Mouse (Mus musculus): ENCODE data around the gene Gm10188.

Gm10188 gene

DNA sequence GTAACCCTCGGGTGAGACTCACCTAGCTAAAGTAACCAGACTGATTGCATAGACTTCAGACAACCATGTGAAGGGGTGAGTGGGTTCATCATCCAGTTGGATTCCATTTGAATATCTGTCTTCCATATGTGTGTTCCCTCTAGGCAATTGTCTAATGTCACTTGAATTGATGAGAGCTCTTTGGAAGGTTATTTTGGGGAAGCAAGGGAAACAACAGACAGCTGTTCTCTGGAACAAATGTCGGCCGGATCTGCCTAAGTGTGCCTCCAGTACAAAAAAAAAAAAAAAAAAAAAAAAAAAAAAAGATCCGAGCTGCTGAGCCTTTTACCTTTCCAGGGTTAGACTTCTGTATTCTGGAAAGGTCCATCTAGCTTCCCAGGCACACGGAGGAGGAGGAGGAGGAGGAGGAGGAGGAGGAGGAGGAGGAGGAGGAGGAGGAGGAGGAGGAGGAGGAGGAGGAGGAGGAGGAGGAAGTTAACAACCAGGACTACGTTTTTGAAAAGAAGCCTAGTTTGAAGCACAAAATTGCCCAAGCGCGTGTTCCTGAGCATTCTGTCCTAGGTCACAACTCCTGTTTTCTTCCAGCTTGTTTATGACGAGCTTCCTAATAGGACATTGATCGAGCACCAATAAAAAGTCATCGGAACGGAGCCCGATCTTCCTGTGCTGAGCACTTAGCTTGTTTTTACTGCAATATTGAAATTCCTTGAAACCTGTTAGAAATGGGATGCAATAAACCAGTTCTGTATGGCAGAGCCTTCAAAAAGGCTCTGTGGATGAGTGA is 3.1 kb downstream of the Gm10188 start:
- no peak for DNase-seq (ENCODE audit: low spot score in 2 of 2)

- no peak for DNase-seq (ENCODE audit: low spot score in 2 of 2)
Measured at GRCm38 (mm10) chr1:132222166-132222565, 7.4 kb downstream of the Gm10188 start.

DNA sequence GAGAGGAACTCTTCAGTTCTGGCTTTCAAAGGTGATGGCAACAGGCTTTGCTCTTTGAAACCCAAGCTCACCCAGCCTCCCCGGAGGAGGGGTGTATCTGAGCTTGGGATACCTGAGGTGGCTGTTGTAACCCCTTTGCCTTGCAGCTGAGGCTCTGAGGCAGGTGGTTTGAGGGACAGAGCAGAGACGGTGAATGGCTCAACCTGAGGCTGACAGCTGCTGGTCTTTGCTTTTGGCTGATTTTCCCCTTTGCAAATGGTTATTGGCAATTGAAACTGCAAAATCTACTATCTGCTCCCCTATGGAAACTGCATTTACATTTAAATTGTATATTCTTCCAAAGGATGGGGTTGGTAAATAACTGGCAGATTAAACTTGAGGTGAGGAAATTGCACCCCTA is 7.9 kb downstream of the Gm10188 start:
- no peak for DNase-seq (ENCODE audit: low spot score in 2 of 2)

- no peak for DNase-seq (ENCODE audit: low spot score in 2 of 2)
Measured at GRCm38 (mm10) chr1:132216276-132216675, 13.3 kb downstream of the Gm10188 start.

DNA sequence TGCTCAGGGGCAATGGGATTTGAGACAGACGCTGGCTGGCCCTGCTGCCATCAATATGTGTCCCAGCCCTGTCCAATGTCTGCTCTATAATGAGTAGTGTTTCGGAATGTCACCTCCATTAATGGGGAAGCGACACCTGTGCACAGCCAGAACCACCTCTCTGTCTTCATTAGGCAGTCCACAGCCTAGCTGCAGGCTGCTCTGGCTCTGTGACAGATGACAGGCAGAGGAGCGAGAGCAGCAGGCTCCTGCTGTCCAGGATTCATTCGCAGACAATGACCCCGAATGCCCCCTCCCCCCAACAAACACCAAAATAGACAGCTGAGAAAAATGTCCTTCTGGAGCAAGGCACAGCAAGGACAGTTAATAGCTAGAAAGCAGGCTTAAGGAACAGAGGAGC is 16.5 kb downstream of the Gm10188 start:
- DNase-seq (ENCODE audit: low spot score in 2 of 2): no peak

GRCm38 (mm10) chr1:132212218-132212617 is 17.3 kb downstream of the Gm10188 start:
- peak; percentile 83 to 85 for DNase-seq (ENCODE audit: low spot score in 2 of 2)

DNA sequence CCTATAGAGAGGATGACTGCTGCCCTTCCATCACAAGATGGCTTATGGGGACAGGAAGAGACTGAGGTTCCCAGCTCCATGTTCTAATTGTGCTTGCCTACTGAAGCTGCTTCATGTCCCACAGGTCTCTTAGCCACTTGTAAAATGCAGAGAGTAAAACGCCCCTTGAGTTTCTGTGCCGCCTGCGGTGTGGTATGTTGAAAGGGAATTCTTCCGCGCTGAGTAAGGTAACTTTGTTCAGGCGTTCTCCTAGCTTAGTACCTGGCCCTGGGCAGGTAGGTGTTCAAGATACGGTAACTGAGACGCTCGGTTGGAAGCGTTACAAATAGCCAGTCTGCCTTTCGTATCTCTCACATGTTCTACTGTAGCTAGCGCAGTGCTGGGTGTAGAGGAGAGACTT is 17.9 kb downstream of the Gm10188 start:
- no peak for DNase-seq (ENCODE audit: low spot score in 2 of 2)

DNA sequence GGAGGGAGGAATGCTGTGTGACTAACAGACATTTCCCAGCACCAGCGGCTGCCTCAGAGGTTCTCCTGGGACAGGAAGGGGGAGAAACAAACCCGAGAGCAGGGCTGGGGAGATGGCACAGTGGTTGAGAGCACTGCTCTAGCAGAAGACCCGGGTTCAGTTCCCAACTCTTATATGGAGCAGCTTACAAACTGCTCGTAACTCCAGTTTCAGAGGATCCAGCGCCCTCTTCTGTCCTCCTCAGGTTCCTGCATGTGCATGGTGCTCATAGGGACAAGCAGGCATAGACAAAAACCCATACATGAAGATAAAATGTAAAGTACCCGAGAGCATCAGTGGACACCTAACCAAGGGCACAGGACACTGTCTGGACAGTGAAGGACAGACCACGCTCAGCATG is 18.6 kb downstream of the Gm10188 start:
- no peak for DNase-seq (ENCODE audit: low spot score in 2 of 2)

DNA sequence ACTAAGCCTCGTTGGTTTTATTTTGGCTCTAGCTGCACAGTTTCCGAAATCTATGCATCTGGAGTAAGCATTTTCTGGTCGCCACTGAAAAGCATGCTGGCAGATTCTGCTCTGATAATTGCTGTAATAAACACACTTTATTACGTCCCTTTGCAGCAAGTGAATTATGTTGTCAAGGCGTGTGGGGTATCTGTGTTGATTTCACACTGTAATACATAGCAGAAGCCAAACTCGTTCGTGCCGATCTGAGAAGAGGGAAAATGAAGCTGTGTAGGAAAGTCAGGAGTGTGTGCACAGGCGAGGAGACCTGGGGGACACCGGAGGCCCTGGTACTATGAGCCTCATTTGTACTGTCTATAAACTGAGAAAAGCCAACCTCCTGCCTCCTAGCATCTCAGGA is 20.2 kb downstream of the Gm10188 start:
- DNase-seq (ENCODE audit: low spot score in 2 of 2): no peak

DNA sequence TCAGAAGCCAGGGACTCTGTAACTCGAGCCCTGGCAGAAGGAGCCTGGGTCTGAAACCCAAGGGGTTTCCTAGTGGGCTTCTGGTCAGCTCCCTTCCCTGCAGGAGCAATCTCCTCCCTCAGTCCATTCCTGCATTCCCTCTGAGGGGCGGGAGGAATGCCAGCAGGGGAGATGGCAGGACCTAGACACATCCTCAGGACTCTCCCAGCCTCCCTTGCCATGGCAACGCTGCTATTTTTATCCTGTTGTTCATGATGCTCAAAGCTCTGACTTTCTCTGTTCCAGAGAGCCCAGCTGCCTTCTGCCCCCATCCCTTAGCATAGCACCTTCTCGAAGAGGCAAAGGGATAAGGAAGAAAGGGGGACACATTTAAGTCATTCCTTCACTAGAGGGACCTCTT is 21.4 kb downstream of the Gm10188 start:
- no peak for DNase-seq (ENCODE audit: low spot score in 2 of 2)

GRCm38 (mm10) chr1:132206828-132207227 is 22.7 kb downstream of the Gm10188 start:
- DNase-seq (ENCODE audit: low spot score in 2 of 2): no peak

DNA sequence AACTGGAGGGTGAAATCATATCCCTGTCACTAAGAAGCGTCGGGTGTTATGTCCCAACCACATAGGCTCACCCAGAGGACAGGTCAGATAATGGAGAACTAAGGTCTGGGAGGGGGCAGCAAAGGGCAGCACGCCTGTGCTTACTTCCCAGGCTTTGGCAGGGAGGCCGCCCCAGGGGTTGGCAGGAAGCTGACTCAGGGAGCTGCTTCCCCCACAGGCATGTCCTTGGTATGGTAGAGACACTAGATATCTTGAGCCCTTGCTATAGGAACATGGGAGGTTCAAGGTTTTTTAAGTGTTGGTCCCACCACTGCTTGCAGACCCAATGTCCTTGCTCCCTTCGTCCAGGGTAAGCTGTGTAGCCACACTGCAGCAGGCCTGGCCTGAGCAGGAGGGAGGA is 23.6 kb downstream of the Gm10188 start:
- DNase-seq (ENCODE audit: low spot score in 2 of 2): no peak

GRCm38 (mm10) chr1:132202771-132203170 is 26.8 kb downstream of the Gm10188 start:
- DNase-seq (ENCODE audit: low spot score in 2 of 2): peak in 1 of 2 experiments; percentile 12

DNA sequence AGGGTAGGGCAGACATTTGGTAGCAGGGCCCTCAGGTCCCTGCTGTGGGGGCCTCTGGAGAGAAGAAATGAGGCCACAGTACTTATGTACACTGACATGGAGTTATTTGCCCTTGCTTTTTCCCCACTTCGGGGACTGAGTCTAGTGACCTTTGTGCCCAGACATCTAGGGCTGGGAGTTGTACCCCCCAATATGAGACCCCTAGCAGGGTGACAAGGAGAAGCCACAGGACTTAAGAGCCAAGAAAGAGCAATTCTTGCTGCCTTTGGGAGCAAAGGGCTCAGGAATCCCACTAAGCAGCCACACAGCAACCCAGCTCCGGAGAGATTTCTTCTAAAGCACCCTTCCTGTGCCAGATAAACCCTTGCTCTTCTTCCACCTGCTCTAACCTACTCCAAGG is 27.6 kb downstream of the Gm10188 start:
- no peak for DNase-seq (ENCODE audit: low spot score in 2 of 2)

- DNase-seq (ENCODE audit: low spot score in 2 of 2): no peak
Measured at GRCm38 (mm10) chr1:132201511-132201860, 28.1 kb downstream of the Gm10188 start.

- peak; percentile 76 to 86 for DNase-seq (ENCODE audit: low spot score in 2 of 2)
Measured at GRCm38 (mm10) chr1:132200562-132201510, 28.7 kb downstream of the Gm10188 start.

DNA sequence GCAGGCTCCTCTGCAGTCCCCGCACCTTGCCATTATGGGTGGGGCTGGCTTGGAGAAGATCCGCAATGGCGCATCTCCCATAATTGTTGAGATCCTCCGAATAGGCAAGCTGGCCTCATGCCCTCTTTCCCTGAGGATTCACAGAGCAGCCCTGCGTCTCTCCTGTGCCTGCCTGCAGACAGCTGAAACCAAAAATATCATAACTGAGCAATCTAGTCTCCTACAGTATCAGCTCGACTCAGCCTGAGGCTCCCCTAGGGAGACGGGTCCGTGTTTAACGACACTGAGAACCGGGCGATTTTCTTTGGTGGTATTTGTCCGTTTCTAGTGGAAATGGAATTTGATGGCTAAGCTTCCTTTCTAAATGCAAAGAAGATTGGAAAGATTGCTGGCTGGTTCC is 29.6 kb downstream of the Gm10188 start:
- DNase-seq (ENCODE audit: low spot score in 2 of 2): peak in 1 of 2 experiments; percentile 31

DNA sequence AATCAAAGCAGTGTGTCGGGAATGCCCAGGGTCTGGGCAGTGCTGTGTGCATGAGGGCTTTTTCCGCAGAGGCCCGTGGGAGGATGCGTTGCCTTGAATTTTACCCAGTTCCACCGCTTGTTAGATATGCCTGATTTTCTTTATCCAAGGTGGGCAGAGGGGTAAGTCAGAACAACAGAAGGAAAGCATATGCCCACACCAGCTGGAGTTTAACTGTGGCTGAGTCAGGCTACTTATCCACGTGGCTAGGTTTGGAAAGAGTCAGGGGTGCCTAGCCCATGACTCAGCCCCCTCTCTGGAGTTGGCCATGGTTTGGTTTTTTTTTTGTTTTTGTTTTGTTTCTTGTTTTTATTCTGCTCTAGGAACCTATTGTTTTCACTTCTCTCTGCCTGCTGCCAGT is 30.3 kb downstream of the Gm10188 start:
- no peak for DNase-seq (ENCODE audit: low spot score in 2 of 2)

DNA sequence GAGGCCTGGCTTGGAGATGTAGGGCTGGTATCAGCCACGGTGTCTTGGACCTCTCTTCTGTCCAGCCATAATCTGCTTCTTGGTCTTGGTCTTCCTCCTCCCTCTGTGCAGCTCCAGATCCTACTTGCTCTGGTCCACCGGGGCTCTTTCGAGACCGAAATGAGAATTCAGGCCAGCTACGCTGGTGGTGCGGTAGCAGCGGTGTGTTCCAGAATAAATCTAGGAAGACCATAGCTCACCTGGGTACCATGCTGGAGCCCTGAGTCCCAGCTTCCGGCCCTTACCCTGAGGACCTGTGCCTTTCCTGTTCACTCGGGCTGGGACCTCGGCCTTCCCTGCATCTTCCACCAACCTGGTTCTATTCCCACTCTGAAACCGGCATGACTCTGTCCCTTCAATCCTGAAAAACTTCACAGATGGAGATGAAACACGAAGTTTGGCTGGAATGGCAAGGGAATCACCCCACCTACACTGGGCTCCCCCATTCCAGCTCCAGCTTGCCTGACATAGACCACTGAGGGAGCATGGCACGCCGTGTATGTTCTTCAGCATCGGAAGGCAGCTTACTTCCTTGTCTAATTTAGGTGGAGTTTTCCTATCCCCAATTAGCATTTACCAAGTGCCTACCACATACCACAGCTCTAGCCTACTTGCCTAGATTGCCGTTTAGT is 31.0 kb downstream of the Gm10188 start:
- no peak for DNase-seq (ENCODE audit: low spot score in 2 of 2)

DNA sequence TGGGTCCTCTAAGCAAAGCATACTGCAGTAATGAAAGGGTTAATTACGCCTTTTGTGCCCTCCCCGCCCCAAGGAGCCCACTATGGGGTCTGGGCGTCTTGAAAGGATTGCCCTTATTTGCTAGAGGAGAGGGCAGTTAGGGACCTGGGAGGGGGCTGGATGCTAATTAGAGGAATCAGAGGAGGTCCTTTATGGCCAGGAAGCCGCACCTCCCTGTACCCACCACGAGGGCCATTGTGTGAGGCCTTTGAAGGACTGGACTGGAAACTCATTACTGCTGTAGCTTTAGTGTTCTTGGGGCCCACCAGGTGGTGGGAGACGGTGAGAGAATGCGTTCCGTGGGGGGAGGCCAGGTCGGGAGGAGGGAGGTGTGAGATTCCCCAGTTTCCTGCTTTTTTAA is 31.9 kb downstream of the Gm10188 start:
- DNase-seq (ENCODE audit: low spot score in 2 of 2): peak in 1 of 2 experiments; percentile 3

DNA sequence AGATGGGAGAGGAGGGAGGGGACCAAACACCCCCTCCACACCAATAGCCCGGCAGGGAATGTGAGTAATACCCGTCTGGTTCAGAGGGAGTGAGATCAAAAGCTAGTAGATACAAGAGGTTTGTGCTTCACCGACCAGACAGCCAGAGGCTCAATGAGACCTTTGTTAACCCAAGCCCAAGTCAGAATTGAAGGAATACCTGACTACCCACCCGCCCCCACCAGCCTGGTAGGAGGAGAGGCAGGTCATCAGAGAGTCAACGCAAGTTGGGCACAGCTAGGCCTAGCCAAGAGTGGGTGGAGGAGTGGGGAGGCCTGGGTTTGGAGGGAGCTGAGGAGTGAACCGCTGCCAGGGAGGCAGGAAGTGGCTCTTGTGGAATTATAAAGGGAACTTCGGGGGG is 33.2 kb downstream of the Gm10188 start:
- peak in 1 of 2 experiments; percentile 2 for DNase-seq (ENCODE audit: low spot score in 2 of 2)

- peak in 1 of 2 experiments; percentile 3 for DNase-seq (ENCODE audit: low spot score in 2 of 2)
Measured at GRCm38 (mm10) chr1:132195681-132196080, 33.9 kb downstream of the Gm10188 start.

Measured in frontal cortex, postnatal 14 days (tissue).